Mouse (Mus musculus) lung, postnatal 0 days (tissue): ENCODE measurements around the gene Prpf40a. TPM values are rescaled to one million over a fixed set of nuclear protein-coding genes. Genes with fewer than 3 reads are reported as not detected.

Experiments used
- ATAC-seq: fragments of 200-750 bp; cut with Nextera tagmentation; 2 replicates; pipeline ENCODE4 v1.8.0; 2017; ENCODE audit warnings: moderate library complexity
- DNase-seq: peaks from one replicate; pipeline ENCODE4 v3.0.0-alpha.2; 2016; ENCODE audit warnings: low spot score
- H3K27ac ChIP-seq: fragments of 300-500 bp; sonication (generic); 2 replicates; pipeline ENCODE4 v1.5.1; 2014; ENCODE audit warnings: antibody characterized with exemption, mild to moderate bottlenecking, low read length, mixed read lengths
- H3K27me3 ChIP-seq: fragments of 300-500 bp; sonication (generic); replicated peaks from 2 replicates; pipeline ENCODE4 v1.6.1; 2014; ENCODE audit warnings: low read length, mixed read lengths; ENCODE audit not compliant: insufficient read depth
- H3K36me3 ChIP-seq: fragments of 300-500 bp; sonication (generic); 2 replicates; pipeline ENCODE4 v1.6.1; 2014; ENCODE audit warnings: low read length, mixed read lengths; ENCODE audit not compliant: insufficient read depth
- H3K4me1 ChIP-seq: fragments of 300-500 bp; sonication (generic); 2 replicates; pipeline ENCODE4 v1.6.1; 2014; ENCODE audit warnings: antibody characterized with exemption, low read depth, low read length, mixed read lengths; ENCODE audit not compliant: insufficient read depth
- H3K4me2 ChIP-seq: fragments of 300-500 bp; sonication (generic); replicated peaks from 2 replicates; pipeline ENCODE4 v1.6.1; 2014; ENCODE audit warnings: low read depth, mild to moderate bottlenecking, low read length, moderate library complexity, mixed read lengths
- H3K4me3 ChIP-seq: fragments of 300-500 bp; sonication (generic); 2 replicates; pipeline ENCODE4 v1.5.1; 2014; ENCODE audit warnings: low read depth, low read length
- H3K9ac ChIP-seq: fragments of 300-500 bp; sonication (generic); replicated peaks from 2 replicates; pipeline ENCODE4 v1.6.1; 2014; ENCODE audit warnings: low read depth, mild to moderate bottlenecking
- H3K9me3 ChIP-seq: fragments of 300-500 bp; sonication (generic); 2 replicates; pipeline ENCODE4 v1.6.1; 2016; ENCODE audit warnings: low read length, mixed read lengths
- CTCF ChIP-seq: IDR thresholded peaks from 2 replicates; pipeline ENCODE4 v1.5.1; 2016; ENCODE audit warnings: antibody characterized with exemption, mild to moderate bottlenecking
- EP300 ChIP-seq: IDR thresholded peaks from 2 replicates; pipeline ENCODE4 v1.6.1; 2016; ENCODE audit warnings: antibody characterized with exemption, mild to moderate bottlenecking, control low read depth
- WGBS: fragments of 180-500 bp; shearing (Covaris S2); extraction: QIAGEN DNeasy Blood & Tissue Kit; methylation state at CpG from one replicate; pipeline ENCODE4 v1.1.7; 2014; 5-methylcytosine and 5-hydroxymethylcytosine counted together
- polyA plus RNA-seq: library from polyadenylated mRNA; unstranded; fragments of >200 nt; fragmentation: Nextera tagmentation; extraction: Ambion mirVana; gene quantifications from 2 replicates; pipeline ENCODE4 v1.2.1, GENCODE M21; 2015

The Prpf40a gene
- polyA plus RNA-seq, 1 experiment from 2014 or later: 95.2 TPM

GRCm38 (mm10) chr2:53179876-53180275 lies 11.2 kb downstream of the Prpf40a start:
- Histone ChIP-seq H3K4me3 (no peak overlapping the region), H3K9me3 (no peaks in the 10 kb centered on the region), H3K9ac (no peak overlapping the region), H3K4me2 (no peak overlapping the region), H3K4me1 (no peaks in the 10 kb centered on the region), H3K27me3 (no peaks in the 10 kb centered on the region), H3K27ac (no peak overlapping the region), H3K36me3 (no peaks in the 10 kb centered on the region; the same call in 1 of the 2 replicates)
- no peak for DNase-seq
- TF ChIP-seq CTCF (no peak), EP300 (no peak)
- no peak for ATAC-seq

GRCm38 (mm10) chr2:53178966-53179365 lies 12.1 kb downstream of the Prpf40a start:
- no peak overlapping the region for H3K4me3 ChIP-seq
- no peaks in the 10 kb centered on the region for H3K9me3 ChIP-seq
- DNase-seq (no peak), ATAC-seq (no peak)
- H3K36me3 ChIP-seq: peaks cover under 1% of the 10 kb centered on the region; the same call in 1 of the 2 replicates
- H3K27me3 ChIP-seq: no peaks in the 10 kb centered on the region
- TF ChIP-seq EP300: no peak
- no peak for TF ChIP-seq CTCF
- H3K4me1 ChIP-seq: no peaks in the 10 kb centered on the region
- H3K27ac ChIP-seq: no peak overlapping the region
- H3K9ac ChIP-seq: no peak overlapping the region
- H3K4me2 ChIP-seq: no peak overlapping the region
- 69% methylated on average over 3 of the region's 3 CpGs for WGBS

- DNase-seq: no peak
- H3K36me3 ChIP-seq: peaks cover 4% of the 10 kb centered on the region; the same call in 1 of the 2 replicates
- H3K27ac ChIP-seq: no peak overlapping the region
- no peak overlapping the region for H3K4me2 ChIP-seq
- TF ChIP-seq CTCF: no peak
- no peak for ATAC-seq
- no peak overlapping the region for H3K4me3 ChIP-seq
- H3K27me3 ChIP-seq: no peaks in the 10 kb centered on the region
- H3K9me3 ChIP-seq: no peaks in the 10 kb centered on the region
- H3K4me1 ChIP-seq: no peaks in the 10 kb centered on the region
- H3K9ac ChIP-seq: no peak overlapping the region
These were observed 17.1 kb downstream of the Prpf40a start for GRCm38 (mm10) chr2:53173966-53174365.

- Histone ChIP-seq H3K4me3 (no peak overlapping the region), H3K4me1 (no peaks in the 10 kb centered on the region), H3K27ac (no peak overlapping the region), H3K36me3 (peaks cover 11% of the 10 kb centered on the region), H3K27me3 (no peaks in the 10 kb centered on the region), H3K4me2 (no peak overlapping the region), H3K9me3 (no peaks in the 10 kb centered on the region), H3K9ac (no peak overlapping the region)
- no peak for TF ChIP-seq CTCF
- TF ChIP-seq EP300: no peak
- ATAC-seq (no peak), DNase-seq (no peak)
These were observed 44.2 kb downstream of the Prpf40a start for GRCm38 (mm10) chr2:53146852-53147251.

GRCm38 (mm10) chr2:53131567-53131966 lies 59.5 kb downstream of the Prpf40a start:
- no peak overlapping the region for H3K27ac ChIP-seq
- no peaks in the 10 kb centered on the region for H3K27me3 ChIP-seq
- DNase-seq (no peak), ATAC-seq (no peak)
- WGBS: 92% methylated on average over 9 of the region's 9 CpGs
- H3K9me3 ChIP-seq: no peaks in the 10 kb centered on the region
- no peak overlapping the region for H3K9ac ChIP-seq
- H3K4me3 ChIP-seq: no peak overlapping the region
- no peaks in the 10 kb centered on the region for H3K36me3 ChIP-seq
- no peak overlapping the region for H3K4me2 ChIP-seq
- H3K4me1 ChIP-seq: no peaks in the 10 kb centered on the region
- TF ChIP-seq CTCF (no peak), EP300 (no peak)

GRCm38 (mm10) chr2:53129070-53129469 lies 62.0 kb downstream of the Prpf40a start:
- no peaks in the 10 kb centered on the region for H3K27me3 ChIP-seq
- H3K4me1 ChIP-seq: no peaks in the 10 kb centered on the region
- no peaks in the 10 kb centered on the region for H3K36me3 ChIP-seq
- H3K4me3 ChIP-seq: no peak overlapping the region
- no peak overlapping the region for H3K27ac ChIP-seq
- no peak overlapping the region for H3K4me2 ChIP-seq
- DNase-seq (no peak), ATAC-seq (no peak)
- TF ChIP-seq EP300: no peak
- TF ChIP-seq CTCF: no peak
- no peak overlapping the region for H3K9ac ChIP-seq
- WGBS: 57% methylated on average over 6 of the region's 6 CpGs
- no peaks in the 10 kb centered on the region for H3K9me3 ChIP-seq

- Histone ChIP-seq H3K36me3 (no peaks in the 10 kb centered on the region), H3K9me3 (no peaks in the 10 kb centered on the region), H3K4me3 (no peak overlapping the region), H3K4me2 (no peak overlapping the region), H3K27ac (no peak overlapping the region), H3K27me3 (no peaks in the 10 kb centered on the region), H3K9ac (no peak overlapping the region), H3K4me1 (no peaks in the 10 kb centered on the region)
- TF ChIP-seq EP300: no peak
- peak; percentile 52 for TF ChIP-seq CTCF
- 88% methylated on average over 3 of the region's 3 CpGs for WGBS
- ATAC-seq: no peak
- DNase-seq: no peak
These were observed 65.1 kb downstream of the Prpf40a start for GRCm38 (mm10) chr2:53125998-53126397.
